Mouse (Mus musculus) left cerebral cortex, adult 9 months (tissue): ENCODE data around the gene Mrm1.
"Not testable (repeated sequence)": the region's sequence is repeated elsewhere in the genome, so short reads cannot be mapped to it uniquely, and the experiment has no call there.

Source experiments
- DNase-seq, 2 experiments: peaks; one replicate each; pipeline ENCODE4 v3.0.0; 2022; ENCODE audit warnings: low spot score in 2 of 2

Gene Mrm1

DNA sequence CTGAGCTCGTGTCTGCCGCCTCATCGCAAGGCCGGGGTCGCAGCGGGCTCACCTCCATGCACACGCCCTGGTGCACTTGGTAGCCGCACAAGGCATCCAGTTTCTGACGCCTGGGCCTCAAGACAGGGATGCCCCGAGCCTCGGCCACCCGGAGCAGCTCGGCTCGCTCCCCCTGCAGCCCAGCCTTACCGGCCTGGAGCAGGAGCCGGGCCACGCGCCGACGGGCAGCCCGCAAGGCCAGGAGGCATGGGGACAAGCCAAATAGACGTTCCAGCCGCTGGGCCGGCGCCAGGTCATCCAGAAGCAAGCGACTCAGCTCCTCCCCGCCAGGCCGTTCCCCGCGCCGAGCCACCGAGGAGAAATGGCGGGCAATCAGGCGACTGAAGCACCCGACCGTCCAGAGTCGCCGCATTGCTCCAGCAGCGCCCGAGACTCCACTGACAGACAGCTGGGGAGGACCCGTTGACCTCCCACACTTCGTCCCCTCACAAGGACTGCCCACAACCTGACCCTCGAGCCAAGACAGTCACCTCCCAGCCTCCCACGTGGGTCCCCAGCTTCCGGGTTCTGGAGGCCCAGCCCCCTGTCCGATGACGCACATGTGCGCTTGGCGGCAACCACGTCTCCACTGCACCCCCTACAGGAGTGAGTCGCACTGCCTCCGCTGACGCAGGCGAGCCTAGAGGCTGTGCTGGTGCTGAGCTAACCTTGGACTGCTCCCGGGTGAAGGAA, at the start of gene Mrm1:
TSS of gene Mrm1 (minus strand) at position 555 of the 732 bp plus-strand sequence.
- peak; percentile 86 to 94 for DNase-seq

DNA sequence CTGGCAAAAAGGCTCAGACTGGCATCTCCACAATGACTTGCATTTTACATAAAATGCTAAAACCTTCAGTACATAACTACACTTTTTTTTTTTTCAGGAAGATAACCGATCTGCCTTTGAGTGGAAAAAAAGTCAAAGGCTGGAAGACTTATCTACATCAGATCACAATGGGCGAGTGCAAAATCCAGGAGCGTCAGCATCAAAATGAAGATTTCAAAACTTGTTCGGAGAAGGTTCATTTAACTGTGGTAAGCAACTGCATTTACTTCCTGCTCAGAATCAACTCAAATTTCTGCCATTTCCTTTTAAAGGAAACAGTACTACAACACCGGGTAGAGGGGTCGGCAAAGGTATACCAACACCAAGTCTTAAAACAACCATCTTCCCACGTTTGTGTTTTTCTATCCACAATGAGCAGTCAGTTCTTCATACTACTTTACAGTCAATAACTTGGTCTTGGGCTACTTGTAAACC, 49.5 kb upstream of the Mrm1 start:
- no peak for DNase-seq

DNA sequence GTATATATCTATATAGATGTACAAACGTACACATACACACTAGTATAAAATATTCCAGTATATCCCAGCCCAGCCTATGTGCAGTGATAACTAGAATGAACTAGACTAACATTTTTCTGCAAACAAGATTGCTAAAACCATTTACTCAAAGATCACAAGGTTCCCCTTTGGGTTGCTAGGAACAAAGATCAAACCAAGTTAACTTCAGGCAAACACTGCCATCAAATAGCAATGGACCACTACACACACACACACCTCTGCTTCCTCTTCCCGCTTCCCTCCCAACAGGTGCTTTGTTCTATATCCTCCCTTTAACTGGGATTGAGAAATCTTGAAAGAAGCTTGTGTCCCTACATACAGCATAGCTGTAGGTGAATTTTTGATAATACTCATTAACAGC, 48.3 kb upstream of the Mrm1 start:
- DNase-seq, result no peak

DNA sequence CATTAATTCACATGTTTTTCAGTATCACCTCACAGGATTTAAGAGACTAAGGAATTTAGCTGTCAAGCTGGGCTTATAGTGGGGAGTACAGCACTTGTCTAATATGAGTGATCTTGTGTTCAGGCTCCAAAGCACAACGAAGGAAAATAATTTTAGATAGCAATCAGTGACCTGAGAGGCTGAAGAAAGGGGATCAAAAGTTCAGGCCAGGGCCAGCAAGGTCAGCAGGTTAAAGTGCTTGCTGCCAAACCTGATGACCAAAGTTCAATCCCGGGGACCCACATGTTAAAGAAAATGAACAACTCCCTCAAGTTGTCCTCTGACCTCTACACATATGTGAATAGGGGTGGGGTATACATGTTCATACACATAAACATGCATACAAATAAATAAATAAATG, 46.0 kb upstream of the Mrm1 start:
- DNase-seq, result no peak

DNA sequence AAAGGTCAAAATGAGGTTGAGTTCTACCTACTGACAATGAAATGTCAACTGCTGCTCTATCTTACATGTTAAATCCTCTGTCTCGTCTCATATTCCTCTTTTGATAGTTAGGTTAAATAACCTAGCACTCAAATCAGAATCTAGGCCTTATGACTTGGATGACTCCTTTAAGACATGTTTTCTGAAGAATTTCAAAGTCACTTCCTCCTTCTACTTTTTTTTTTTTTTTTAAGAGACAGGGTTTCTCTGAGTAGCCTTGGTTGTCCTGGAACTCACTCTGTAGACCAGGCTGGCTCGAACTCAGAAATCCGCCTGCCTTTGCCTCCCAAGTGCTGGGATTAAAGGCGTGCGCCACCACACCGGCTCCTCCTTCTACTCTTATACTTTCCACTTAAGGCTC, 36.0 kb upstream of the Mrm1 start:
- no peak for DNase-seq

DNA sequence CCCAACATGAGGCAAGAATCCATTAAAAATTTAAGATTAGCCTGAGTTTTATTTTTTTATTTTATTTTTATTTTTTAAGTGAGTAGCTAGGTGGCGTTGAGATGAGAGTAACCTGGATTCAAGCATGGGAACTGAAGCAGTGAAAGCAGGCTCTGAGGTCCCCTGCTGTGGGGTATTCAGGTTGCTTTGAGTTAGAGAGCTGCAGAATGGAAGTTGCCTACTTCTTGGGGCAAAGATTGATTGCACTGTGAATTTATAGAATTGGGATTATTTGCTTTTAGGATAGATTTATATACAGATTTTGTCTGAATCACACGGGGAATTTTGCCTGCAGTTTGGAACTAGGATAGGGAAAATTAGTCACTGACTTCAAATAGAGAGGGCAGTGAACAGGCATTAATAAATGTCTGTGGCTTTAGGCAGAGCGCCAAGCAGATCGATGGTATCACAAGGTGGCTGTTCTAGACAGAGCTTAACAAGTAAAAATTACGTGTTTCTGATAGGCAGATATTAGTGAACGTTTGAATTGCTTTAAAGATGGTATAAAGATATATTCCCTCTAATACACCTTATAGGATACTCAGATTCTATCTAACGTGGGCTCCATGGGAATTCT, 28.3 kb upstream of the Mrm1 start:
- no peak for DNase-seq

DNA sequence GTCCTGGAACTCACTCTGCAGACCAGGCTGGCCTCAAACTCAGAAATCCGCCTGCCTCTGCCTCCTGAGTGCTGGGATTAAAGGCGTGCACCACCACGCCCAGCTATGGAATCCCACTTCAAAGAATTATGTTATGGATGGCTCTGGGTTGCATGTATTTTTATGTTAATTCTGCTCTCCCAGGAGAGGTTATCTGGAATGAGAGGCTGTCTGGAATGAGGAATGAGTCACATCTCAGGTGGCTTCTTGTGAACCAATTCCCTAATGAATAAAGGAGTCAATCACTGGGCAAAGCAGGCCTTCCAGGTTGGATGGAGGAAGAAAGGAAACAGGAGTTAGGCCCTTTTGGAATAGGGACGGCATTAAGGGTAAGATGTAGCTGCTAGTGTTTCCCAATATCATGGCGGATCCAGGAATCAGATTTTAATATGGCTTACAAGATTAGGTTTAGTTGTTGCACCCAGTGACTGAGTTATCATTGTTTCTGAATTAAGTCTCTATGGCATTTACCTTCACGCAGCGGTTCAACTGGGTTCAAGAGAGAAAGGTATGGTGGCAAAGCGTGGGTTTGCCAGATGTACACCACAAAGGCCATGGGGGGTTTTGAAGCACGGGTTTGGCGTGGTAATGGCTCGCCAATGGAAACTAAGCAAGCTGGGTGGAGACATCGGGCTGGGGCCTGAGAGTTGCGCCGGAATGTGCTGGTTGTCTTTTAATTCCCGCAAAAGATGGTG, 27.6 kb upstream of the Mrm1 start:
- DNase-seq, result no peak

DNA sequence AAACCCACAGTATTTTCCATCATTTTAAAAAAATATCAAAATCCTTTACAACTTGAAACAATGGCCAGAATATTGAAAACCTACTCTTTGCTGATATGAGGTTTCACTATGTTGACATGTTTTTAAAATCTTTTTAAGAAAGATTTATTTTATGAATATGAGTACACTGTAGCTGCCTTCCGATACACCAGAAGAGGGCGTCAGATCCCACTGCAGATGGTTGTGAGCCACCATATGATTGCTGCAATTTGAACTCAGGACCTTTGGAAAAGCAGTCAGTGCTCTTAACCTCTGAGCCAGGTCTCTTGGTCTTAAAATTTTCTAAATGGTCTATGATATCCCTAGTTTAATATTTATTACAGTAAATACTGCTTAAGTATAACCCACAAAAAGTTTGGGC, 20.0 kb upstream of the Mrm1 start:
- no peak for DNase-seq

DNA sequence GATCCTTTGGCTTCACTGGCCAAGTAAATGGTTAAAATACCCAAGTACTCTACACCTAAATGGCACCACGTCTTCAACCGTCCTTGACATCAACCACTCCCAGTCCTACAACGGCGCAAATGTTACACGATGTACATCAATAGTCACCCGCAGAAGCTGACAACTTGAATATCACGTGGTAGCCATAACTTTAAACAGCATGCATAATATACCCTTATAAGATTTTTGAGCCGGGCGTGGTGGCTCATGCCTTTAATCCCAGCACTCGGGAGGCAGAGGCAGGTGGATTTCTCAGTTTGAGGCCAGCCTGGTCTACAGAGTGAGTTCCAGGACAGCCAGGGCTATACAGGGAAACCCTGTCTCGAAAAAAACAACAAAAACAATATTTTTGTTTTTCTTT, 10.2 kb upstream of the Mrm1 start:
- DNase-seq, result not testable (repeated sequence)

DNA sequence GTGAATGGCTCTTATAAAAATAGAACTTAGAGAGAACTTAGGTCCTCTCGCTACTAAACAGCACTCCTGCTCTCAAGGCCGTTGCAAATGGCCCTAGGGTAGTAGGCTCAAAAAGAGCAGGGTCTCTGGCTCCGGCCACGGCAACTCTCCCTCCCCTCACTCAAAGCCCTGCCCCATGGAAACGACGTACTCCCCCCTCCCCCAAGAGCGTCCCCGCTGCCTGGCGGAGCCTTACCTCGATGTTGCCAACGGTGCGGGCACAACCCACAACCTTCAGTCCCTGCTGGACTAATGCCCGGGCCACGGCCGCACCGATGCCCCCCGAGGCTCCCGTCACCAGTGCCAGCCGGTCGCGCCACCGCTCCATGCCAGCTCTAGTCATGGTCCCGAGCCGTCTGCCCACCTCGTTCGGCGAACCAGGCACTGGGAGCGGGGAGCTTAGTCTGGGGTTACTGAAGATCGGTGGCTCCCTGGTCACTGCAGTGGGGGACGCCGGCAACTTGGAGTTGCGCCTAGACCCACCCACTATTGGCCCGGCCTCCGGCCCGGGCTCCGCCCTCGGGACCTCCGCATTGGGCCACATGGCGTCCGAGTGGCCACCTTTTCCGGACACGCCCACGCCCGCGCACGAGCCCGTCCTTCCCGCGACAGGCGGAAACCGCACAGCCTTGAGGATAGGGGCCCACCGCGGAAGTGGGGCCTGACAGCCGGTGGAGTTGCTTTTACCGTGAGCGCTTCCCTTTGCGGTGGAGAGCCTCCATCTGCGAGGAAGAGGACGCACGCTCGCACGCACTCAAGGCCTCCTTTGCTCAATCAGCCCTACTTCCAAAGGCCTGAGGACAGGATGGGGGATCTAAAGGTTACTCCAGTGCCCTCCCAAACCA, 9.4 kb upstream of the Mrm1 start, which contains the start of gene Dhrs11:
TSS of gene Dhrs11 (minus strand) at position 479 of the 884 bp plus-strand sequence.
- DNase-seq, result peak in 1 of 2 experiments; percentile 86

DNA sequence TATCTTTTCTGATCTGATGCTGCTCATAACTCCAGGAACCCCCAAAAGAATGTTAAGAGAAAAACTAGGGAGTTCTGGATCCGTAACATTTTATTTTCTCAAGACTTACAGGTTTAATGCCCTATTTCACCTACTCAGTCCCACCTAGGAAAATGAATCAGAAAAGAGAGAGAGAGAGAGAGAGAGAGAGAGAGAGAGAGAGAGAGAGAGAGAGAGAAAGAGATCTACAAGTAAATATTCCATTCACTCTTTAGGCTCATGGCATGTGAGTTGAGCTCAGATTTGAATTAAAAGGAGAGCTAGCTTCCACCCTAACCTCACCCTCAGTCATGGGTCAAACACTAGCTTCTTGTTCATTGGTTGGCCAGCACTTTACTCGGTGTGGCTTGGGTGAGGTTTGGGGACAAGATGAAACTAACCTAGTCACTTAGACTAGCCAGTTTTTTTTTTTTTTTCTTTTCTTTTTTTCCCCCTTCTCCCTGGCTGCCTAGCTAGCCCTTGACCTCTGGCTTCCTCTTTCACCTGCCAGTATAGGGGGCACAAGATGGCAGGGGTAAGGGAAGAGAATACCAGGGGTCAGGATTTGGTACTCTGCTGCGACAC, 8.7 kb upstream of the Mrm1 start:
- DNase-seq, result no peak

DNA sequence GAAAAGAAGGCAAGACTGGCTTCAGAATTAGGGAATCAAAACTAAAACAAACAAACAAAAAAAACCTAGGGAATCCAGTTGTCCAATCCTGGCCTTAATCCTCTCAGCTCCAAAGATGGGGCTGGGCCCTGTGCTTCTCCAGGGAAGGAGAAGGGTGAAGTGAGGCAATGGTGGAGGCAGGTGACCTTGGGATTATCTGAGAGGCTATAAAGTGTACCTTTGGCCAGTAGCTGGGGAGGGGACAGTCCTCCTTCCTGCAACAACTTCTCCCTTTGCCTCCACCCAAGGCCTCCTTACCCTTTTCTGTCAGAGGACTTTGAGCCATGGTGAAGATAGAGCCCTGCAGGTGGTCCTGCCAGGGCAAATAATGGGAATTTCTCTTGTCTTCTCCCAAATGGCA, 8.2 kb upstream of the Mrm1 start:
- DNase-seq, result no peak

DNA sequence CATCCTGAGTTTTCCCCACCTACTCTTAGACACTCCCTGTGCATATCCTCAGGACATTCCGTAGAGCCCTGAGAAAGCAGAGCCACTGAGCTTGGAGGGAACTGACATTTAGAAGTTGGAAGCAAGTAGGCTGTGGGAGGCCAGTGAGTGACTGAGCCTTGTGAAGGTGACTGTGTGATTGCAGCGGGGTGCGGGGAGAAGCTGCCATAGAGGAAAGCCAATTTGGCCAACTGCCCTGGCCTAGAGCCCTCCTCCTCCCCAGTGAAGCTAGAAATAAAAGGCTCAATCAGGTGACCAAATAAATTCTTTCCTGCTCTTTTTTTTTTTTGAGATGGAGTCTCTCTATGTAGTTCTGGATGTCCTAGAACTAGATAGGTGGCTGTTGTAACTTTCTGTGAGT, 6.9 kb upstream of the Mrm1 start:
- peak in 1 of 2 experiments; percentile 71 for DNase-seq

DNA sequence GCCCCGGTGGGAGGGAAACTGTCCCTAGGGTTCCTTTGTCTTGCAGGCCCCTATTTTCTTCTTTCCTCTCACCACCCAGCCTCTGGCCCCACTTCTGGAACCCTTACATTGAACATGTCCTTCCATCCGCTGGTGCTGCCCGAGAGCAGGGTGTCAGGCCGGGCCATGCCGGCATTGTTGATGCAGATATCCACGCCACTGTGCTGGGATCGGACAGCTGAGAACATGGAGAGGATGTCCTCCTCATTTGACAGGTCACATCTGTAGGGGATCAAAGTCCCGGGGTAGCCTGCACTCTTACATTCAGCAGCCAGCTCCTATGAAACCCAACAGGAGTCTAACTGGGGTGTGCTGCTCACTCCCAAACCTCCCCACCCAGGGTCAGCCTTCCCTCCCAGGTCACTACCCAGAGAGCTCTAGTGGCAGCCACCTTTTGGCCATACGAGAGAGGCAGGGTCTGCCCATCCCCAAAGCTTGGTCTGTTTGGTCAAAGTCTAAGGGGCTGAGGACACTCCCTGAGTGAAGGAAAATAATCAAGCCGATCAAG, 6.0 kb upstream of the Mrm1 start:
- DNase-seq, result no peak

DNA sequence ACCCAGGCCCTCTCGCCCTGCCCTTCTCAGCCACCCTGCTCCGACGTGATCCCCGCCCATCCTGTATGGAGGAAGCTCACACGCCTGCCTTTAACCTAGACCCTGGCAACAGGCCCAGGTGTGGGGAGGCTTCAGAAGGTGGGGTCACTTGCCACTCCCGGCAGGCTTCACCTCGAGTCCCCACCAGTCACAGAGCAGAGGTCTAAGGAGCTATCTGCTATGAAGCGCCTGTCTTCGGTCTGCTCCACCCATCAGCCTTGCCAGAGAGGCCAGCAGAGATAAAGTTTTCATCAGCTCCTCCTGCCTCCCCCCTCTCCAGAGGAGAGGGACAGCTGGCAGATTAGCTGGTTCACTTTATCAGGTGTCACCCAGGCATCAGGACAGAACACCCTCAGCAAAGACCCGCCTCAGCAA, 4.2 kb upstream of the Mrm1 start:
- DNase-seq, result no peak

DNA sequence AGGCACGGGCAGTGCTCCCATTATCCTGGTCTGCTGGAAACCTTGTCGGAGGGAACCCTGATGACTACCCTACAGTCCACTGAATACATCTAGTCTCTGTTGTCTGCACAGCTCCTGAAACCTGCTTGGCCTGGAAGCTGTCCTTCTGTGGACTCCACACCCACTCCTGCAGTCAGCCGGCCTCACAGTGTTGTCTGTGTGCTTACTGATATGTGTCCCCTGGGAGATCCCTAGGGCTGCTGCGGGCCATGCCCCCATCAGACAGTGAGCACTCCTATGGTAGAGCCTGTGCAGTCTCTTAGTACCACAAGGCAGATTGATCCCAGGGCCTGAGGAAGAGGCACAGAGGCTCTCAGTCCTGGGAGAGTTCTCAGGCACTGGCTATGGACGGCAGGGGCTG, 3.2 kb upstream of the Mrm1 start:
- DNase-seq, result no peak

DNA sequence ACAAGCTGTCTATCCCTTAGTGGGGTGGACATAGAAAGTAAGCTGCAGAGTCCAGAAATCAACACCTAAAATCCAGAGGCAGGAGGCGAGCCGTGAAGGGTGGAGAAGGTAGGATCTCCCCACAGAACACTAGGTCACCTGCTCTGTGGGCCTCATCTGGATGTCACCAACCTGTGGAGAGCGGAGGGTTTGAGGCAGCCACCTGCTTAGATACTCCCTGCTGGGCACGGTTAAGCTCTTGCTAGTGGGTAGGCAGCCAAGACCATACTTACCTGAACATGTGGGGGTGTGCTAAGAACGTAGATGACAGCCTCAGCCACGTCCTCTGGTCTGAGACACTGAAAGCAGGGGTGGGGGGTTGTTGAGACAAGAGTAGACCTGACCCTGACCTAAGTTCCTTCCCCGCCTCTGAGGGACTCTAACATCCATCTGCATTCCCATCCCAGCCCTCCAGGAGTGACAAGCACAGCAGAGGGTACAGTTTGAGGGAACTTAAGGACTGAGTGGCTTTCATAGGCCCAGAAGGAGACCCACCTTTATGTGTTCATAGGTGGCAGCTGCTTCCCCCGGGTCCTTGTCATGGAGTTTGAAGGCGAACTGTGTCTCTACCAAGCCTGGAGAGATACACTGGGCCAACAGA, 1.9 kb upstream of the Mrm1 start:
- DNase-seq, result no peak

DNA sequence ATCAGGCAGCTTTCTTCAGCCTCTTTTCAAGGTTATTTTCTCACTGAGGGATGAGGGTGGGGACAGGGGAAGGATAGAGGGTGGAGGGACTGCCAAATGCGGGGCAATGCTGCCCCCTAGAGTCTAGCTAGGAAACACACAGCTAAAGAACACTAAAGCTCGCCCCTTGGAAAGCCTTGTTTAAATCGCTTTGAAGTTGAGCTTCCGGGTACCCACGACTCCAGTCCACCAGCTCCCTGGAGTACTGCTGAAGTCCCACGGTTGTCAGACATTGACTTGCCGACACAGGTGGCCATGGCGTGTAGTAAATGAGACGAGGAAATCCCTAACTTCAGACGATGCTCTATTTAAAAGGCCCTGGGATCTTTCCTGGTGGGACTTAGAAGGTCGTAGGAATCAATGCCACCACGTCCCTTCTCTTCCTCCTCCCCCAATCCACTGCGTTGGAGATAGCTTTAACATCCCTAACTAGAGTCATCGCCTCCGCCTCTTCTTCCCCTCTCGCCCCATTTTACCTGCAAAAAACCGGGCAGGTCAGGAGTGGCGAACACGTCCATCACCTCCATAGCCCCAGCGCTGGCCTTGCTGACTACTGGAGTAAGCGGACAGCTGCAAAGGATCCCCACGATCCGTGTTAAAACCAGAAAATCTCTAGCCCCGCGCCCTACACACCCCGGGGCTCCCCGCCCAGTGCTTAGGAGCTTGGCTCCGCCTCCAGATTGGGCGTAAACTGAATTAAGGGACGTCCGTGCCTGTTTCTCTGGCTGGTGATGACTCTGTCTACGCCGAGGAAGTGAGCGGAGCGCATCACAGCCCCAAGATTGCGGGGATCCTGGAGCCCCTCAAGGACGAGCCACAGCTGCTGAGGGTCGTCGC, 992 bp downstream of the Mrm1 start:
- DNase-seq, result peak in 1 of 2 experiments; percentile 78

DNA sequence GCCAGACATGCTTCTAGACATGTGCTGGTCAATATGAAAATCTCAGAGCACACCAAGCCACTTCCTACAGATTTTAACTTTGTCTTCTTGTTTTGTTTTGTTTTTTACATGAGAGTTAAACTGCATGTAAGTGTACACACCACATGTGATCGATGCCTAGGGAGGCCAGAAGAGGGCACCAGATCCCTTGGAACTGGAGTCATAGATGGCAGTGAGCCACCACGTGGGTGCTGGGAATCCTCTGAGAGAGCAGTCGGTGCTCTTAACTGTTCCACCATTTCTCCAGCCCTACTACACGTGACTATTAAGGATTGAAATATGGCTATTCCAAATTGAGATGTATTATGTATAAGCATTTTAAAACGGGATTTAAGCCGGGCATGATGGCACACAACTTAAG, 2.0 kb downstream of the Mrm1 start:
- DNase-seq, result peak in 1 of 2 experiments; percentile 40
